Mouse (Mus musculus): ENCODE measurements around the gene Rpl29. TPM values are rescaled to one million over a fixed set of nuclear protein-coding genes. Genes with fewer than 3 reads are reported as not detected.

The Rpl29 gene
- polyA plus RNA-seq, 1 experiment, result 521 TPM

GRCm38 (mm10) chr9:106461026-106461415 is 31.8 kb downstream of the Rpl29 start:
- Histone ChIP-seq H3K27me3 (replicated peaks; ENCODE audit: control insufficient read depth, insufficient read depth, low read length) (no peaks in the 10 kb centered on the region), H3K27ac (ENCODE audit: insufficient read depth, low read depth, low read length) (no peak overlapping the region), H3K4me3 (ENCODE audit: insufficient read depth, low read depth, low read length) (no peak overlapping the region), H3K4me1 (ENCODE audit: control insufficient read depth, insufficient read depth, low read length) (no peaks in the 10 kb centered on the region), H3K36me3 (ENCODE audit: control insufficient read depth, insufficient read depth, low read length) (no peaks in the 10 kb centered on the region)
- TF ChIP-seq CTCF (conservative IDR thresholded peaks at IDR 0.05; ENCODE audit: insufficient read depth, insufficient read length, low read depth, low read length) (no peak), POLR2A (IDR thresholded peaks at IDR 0.05; ENCODE audit: low read depth, low read length) (no peak)
- DNase-seq, result no peak
- WGBS, result 88% methylated on average over 9 of the region's 9 CpGs

- Histone ChIP-seq H3K36me3 (ENCODE audit: control insufficient read depth, insufficient read depth, low read length) (no peaks in the 10 kb centered on the region), H3K4me1 (ENCODE audit: control insufficient read depth, insufficient read depth, low read length) (no peaks in the 10 kb centered on the region), H3K27me3 (replicated peaks; ENCODE audit: control insufficient read depth, insufficient read depth, low read length) (no peaks in the 10 kb centered on the region), H3K4me3 (ENCODE audit: insufficient read depth, low read depth, low read length) (no peak overlapping the region), H3K27ac (ENCODE audit: insufficient read depth, low read depth, low read length) (no peak overlapping the region)
- 90% methylated on average over 16 of the region's 16 CpGs for WGBS
- no peak for DNase-seq
- TF ChIP-seq CTCF (conservative IDR thresholded peaks at IDR 0.05; ENCODE audit: insufficient read depth, insufficient read length, low read depth, low read length) (no peak), POLR2A (IDR thresholded peaks at IDR 0.05; ENCODE audit: low read depth, low read length) (no peak)
Measured at GRCm38 (mm10) chr9:106461641-106462429, 32.6 kb downstream of the Rpl29 start.

GRCm38 (mm10) chr9:106462430-106462800 is 33.2 kb downstream of the Rpl29 start:
- no peaks in the 10 kb centered on the region for H3K36me3 ChIP-seq (ENCODE audit: control insufficient read depth, insufficient read depth, low read length)
- no peak overlapping the region for H3K4me3 ChIP-seq (ENCODE audit: insufficient read depth, low read depth, low read length)
- no peak for TF ChIP-seq CTCF (conservative IDR thresholded peaks at IDR 0.05; ENCODE audit: insufficient read depth, insufficient read length, low read depth, low read length)
- TF ChIP-seq POLR2A (IDR thresholded peaks at IDR 0.05; ENCODE audit: low read depth, low read length), result no peak
- WGBS, result 97% methylated on average over 12 of the region's 12 CpGs
- H3K27me3 ChIP-seq (replicated peaks; ENCODE audit: control insufficient read depth, insufficient read depth, low read length), result no peaks in the 10 kb centered on the region
- H3K4me1 ChIP-seq (ENCODE audit: control insufficient read depth, insufficient read depth, low read length), result no peaks in the 10 kb centered on the region
- DNase-seq, result no peak
- no peak overlapping the region for H3K27ac ChIP-seq (ENCODE audit: insufficient read depth, low read depth, low read length)

- no peaks in the 10 kb centered on the region for H3K4me1 ChIP-seq (ENCODE audit: control insufficient read depth, insufficient read depth, low read length)
- no peak for DNase-seq
- no peak for TF ChIP-seq CTCF (conservative IDR thresholded peaks at IDR 0.05; ENCODE audit: insufficient read depth, insufficient read length, low read depth, low read length)
- no peak for TF ChIP-seq POLR2A (IDR thresholded peaks at IDR 0.05; ENCODE audit: low read depth, low read length)
- no peak overlapping the region for H3K27ac ChIP-seq (ENCODE audit: insufficient read depth, low read depth, low read length)
- H3K27me3 ChIP-seq (replicated peaks; ENCODE audit: control insufficient read depth, insufficient read depth, low read length), result no peaks in the 10 kb centered on the region
- WGBS, result 90% methylated on average over 21 of the region's 21 CpGs
- H3K4me3 ChIP-seq (ENCODE audit: insufficient read depth, low read depth, low read length), result no peak overlapping the region
- H3K36me3 ChIP-seq (ENCODE audit: control insufficient read depth, insufficient read depth, low read length), result no peaks in the 10 kb centered on the region
Measured at GRCm38 (mm10) chr9:106463122-106464063, 34.1 kb downstream of the Rpl29 start.

GRCm38 (mm10) chr9:106464751-106465541 is 35.7 kb downstream of the Rpl29 start:
- DNase-seq, result peak; percentile 55
- H3K27me3 ChIP-seq (replicated peaks; ENCODE audit: control insufficient read depth, insufficient read depth, low read length), result no peaks in the 10 kb centered on the region
- H3K36me3 ChIP-seq (ENCODE audit: control insufficient read depth, insufficient read depth, low read length), result no peaks in the 10 kb centered on the region
- H3K27ac ChIP-seq (ENCODE audit: insufficient read depth, low read depth, low read length), result no peak overlapping the region
- H3K4me1 ChIP-seq (ENCODE audit: control insufficient read depth, insufficient read depth, low read length), result no peaks in the 10 kb centered on the region
- 3% methylated on average over 98 of the region's 99 CpGs for WGBS
- H3K4me3 ChIP-seq (ENCODE audit: insufficient read depth, low read depth, low read length), result peak overlapping the region; percentile 61
- TF ChIP-seq POLR2A (IDR thresholded peaks at IDR 0.05; ENCODE audit: low read depth, low read length), result no peak
- TF ChIP-seq CTCF (conservative IDR thresholded peaks at IDR 0.05; ENCODE audit: insufficient read depth, insufficient read length, low read depth, low read length), result no peak

- WGBS, result 23% methylated on average over 26 of the region's 26 CpGs
- H3K27me3 ChIP-seq (replicated peaks; ENCODE audit: control insufficient read depth, insufficient read depth, low read length), result no peaks in the 10 kb centered on the region
- no peak for TF ChIP-seq CTCF (conservative IDR thresholded peaks at IDR 0.05; ENCODE audit: insufficient read depth, insufficient read length, low read depth, low read length)
- TF ChIP-seq POLR2A (IDR thresholded peaks at IDR 0.05; ENCODE audit: low read depth, low read length), result no peak
- H3K36me3 ChIP-seq (ENCODE audit: control insufficient read depth, insufficient read depth, low read length), result no peaks in the 10 kb centered on the region
- peak within 1 kb of the TSS; percentile 61 for H3K4me3 ChIP-seq (ENCODE audit: insufficient read depth, low read depth, low read length)
- DNase-seq, result no peak
- H3K4me1 ChIP-seq (ENCODE audit: control insufficient read depth, insufficient read depth, low read length), result no peaks in the 10 kb centered on the region
- no peak within 1 kb of the TSS for H3K27ac ChIP-seq (ENCODE audit: insufficient read depth, low read depth, low read length)
Measured at GRCm38 (mm10) chr9:106465571-106466200, 36.4 kb downstream of the Rpl29 start, which contains the start of gene Gpr62. Gene Gpr62, minus strand, starts transcription at chr9:106465938.
